Mouse (Mus musculus) kidney, adult 2 months (tissue): ENCODE data around the gene Zfp385c.

Experiments used
- CTCF ChIP-seq: fragments of 200-500 bp; conservative IDR thresholded peaks from 2 replicates; pipeline ENCODE4 v1.5.1; 2011; ENCODE audit warnings: low read depth, mild to moderate bottlenecking, control low read depth, low read length, moderate library complexity, mixed read lengths; ENCODE audit not compliant: insufficient read depth, insufficient read length
- POLR2A ChIP-seq: fragments of 200-500 bp; IDR thresholded peaks from one replicate; pipeline ENCODE4 v1.6.1; 2011; ENCODE audit warnings: low read depth, low read length, control low read depth

DNA sequence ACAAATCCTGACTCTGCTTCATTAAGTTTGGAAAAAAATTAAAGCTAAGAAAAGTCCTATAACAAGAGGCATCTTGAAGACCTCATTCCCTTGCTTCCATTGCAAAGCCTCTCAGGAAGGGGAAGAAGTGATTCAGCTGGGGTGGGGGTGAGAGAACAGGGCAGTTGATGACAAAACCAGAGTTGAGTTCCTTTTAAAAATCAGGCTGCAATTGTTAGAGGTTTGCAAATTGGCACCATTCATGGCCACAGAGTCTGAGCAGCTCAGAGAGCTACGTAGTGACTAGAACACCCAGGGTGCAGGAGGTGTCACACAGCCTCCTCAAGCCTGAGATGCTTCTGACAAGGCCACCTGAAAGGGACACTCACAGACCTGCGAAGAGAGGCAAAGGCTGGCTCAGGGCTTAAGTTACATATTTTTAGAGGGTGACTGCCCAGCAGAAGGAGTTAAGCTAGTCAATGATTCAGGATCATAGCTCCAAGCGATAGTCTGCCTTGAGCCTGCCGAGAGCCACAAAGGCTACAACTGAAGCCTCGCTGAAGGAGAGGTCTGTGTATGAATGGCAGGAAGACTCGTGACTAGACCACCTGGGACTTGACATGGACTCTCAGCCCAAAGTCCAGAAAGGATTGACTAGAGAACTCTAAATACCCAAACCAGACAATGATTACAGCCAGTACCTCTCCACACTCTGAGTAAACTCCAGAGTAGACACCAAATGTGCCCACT, 38.4 kb upstream of the Zfp385c start:
- no peak for TF ChIP-seq CTCF
- TF ChIP-seq POLR2A, result no peak
